Mouse (Mus musculus) lung, postnatal 0 days (tissue): ENCODE measurements around the gene Tagln.

Source experiments
- CTCF ChIP-seq: IDR thresholded peaks from 2 replicates; pipeline ENCODE4 v1.5.1; 2016; ENCODE audit warnings: antibody characterized with exemption, mild to moderate bottlenecking
- EP300 ChIP-seq: IDR thresholded peaks from 2 replicates; pipeline ENCODE4 v1.6.1; 2016; ENCODE audit warnings: antibody characterized with exemption, mild to moderate bottlenecking, control low read depth

- no peak for TF ChIP-seq CTCF
- TF ChIP-seq EP300 = no peak
These were observed 8.9 kb upstream of the Tagln start for GRCm38 (mm10) chr9:45944506-45945400.
